Mouse (Mus musculus): ENCODE measurements around the gene Stra6.

Stra6 gene

GRCm38 (mm10) chr9:58202676-58203453 lies 139.3 kb downstream of the Stra6 start:
- peak; percentile 60 to 78 for DNase-seq (ENCODE audit: low spot score in 2 of 2)

Measured in right cerebral cortex, postnatal 10 days (tissue).